Mouse (Mus musculus): Measurements from ENCODE around the gene Syne1. TPM values are rescaled to one million over a fixed set of nuclear protein-coding genes. Genes with fewer than 3 reads are reported as not detected.

Syne1 gene
- total RNA-seq, 2 experiments from 2014 or later = 61.8 to 62.6 TPM

DNA sequence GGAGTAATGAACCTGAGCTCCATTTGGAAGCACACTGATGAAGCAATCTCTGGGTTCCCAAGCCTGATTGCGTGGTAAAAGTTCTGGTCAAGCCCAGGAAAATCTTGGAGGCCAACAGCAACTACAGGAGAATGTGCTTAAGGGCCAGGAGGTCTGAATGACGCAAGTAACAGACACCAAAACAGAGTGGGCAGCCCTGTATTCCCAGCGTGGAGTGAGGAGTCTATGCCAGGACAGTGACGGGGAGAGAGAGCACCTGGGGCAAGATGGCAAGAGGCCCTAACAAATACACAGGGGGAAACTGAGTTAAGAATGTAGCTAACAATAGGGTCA is 411.4 kb downstream of the Syne1 start:
- peak; percentile 35 to 48 for DNase-seq

GRCm38 (mm10) chr10:5139246-5139931 is 411.9 kb downstream of the Syne1 start:
- DNase-seq = peak; percentile 14 to 18

- no peak for DNase-seq
These were observed 419.2 kb downstream of the Syne1 start for GRCm38 (mm10) chr10:5132050-5132449.

DNA sequence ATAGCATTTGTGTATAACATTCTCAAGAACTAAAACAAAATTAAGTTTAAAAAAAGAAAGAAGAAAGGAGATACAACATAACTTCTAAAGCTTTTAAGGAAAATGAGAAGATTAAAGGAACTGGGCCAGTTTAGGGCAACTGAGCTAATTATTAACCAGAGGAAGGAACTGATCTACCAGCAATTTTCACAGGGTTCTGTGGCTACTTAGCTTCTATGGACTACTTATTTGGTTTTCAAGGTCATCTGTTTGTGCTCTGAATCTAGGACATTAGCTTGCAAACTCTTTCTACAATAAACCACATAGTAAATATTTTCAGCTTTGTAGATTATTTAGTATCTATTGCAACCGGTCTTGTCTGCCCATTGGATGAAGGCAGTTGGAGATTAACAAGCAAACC is 420.8 kb downstream of the Syne1 start:
- no peak for DNase-seq

DNA sequence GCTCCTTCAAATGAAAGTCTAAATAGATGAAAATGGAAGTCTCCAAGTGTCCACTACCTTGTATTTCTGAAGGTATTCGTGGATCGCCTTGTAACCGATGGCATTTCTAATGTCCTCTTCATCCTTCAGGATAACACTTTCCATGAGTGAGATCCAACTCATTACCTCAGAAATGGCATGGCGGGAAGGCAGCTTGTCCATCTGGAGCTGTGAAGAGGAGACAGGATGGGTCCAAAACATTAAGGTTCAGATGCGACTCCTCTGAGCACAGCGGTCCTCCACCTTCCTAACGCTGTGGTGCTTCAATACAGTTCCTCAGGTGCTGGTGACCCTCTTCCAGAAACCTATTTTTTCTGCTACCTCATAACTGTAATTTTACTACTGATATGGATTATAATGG is 426.5 kb downstream of the Syne1 start:
- DNase-seq = no peak

GRCm38 (mm10) chr10:5116720-5117119 is 434.6 kb downstream of the Syne1 start:
- DNase-seq = no peak

GRCm38 (mm10) chr10:5116155-5116554 is 435.1 kb downstream of the Syne1 start:
- no peak for DNase-seq

DNA sequence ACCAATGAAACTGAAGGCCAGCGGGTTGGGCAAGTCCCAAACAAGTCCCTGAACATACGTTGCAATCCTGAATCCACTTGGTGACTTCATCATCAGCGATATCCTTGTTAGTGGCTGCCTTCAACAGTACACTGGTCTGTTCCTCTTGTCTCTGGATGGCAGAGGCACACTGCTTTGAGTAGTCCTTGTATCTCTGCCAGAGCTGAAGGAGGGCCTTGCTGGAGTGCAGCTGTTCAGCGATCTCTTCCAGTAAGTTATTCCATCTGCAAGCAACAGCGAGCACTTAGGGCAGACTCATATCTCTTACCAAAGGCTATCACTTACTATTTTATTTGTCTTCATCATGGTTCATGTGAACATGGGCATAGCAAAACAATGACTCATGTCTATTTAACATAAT is 440.5 kb downstream of the Syne1 start:
- peak; percentile 12 to 13 for DNase-seq

GRCm38 (mm10) chr10:5097754-5098137 is 453.5 kb downstream of the Syne1 start:
- no peak for DNase-seq

GRCm38 (mm10) chr10:5096996-5097753 is 454.1 kb downstream of the Syne1 start:
- peak; percentile 57 to 65 for DNase-seq

DNA sequence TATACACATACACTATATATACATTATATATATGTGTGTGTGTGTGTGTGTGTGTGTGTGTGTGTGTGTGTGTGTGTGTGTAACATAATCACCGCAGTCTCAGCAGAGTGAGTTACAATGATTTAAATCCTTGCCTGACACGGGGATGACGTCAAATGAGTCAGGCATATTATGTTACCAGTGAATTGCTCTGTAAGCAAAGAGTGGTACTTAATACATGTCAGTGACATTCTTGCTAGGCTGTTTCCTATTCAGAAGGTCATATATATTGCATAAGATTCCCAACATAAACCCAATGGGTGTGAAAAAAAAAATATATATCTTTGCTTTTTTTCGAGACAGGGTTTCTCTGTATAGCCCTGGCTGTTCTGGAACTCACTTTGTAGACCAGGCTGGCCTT is 462.1 kb downstream of the Syne1 start:
- DNase-seq = no peak

DNA sequence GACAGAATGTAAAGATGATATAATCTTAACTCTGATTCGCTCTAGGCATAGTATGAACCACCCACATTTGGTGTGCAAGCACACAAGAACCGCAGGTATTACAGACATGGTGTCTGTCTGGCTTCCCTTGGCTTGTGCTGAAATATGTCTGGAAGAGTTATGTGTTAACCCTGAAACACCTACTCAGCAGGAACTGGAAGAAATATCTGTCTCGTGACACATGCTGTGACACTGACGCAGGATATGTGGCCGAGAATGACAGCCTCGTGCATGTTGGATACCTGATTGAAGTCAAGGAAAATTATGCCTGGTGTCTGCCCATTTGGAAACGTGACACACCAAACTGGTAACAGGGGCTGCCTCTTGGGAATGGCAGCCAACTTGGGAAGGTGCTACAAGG is 463.9 kb downstream of the Syne1 start:
- DNase-seq = no peak

- DNase-seq = no peak
These were observed 465.0 kb downstream of the Syne1 start for GRCm38 (mm10) chr10:5086329-5086728.

GRCm38 (mm10) chr10:5085792-5086191 is 465.5 kb downstream of the Syne1 start:
- DNase-seq = no peak

DNA sequence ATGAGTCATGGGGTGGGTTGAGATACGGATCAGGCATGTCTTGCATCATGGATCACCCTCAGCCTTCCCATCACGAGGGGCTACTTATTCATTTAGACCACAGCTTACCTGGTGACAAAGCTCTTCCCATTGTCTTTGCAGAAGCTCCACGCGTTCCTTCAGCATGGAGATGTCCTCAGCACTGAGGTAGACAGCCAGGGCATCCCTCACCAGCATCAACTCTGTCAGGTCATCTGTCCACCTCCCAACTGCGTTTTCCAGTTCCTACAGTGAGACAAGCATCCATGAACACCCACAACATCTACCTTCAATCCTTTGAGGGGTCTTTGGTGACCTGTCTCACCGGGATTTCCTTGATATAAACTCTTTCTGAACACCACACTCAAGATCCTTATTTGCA is 467.6 kb downstream of the Syne1 start:
- no peak for DNase-seq

GRCm38 (mm10) chr10:5079945-5080468 is 471.3 kb downstream of the Syne1 start:
- peak; percentile 61 to 76 for DNase-seq

DNA sequence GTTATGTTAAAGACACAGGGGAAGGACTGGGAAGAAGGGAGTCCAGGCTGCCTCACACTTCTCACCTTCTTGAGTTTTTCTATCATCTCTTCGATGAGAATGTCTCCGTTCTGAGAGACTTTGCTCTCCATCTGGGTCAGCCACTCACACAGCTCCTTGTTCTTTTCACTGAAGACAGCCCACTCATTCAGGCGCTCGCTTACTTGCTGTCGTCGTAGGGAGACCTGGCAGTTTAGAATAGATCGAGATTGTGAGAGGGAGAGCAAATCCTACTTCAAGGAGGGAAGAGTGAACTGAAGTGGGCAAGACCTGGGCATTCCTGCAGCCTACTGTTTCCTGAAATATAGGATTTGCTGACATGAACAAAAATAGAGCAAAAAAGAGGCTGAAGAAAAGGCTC is 475.6 kb downstream of the Syne1 start:
- no peak for DNase-seq

DNA sequence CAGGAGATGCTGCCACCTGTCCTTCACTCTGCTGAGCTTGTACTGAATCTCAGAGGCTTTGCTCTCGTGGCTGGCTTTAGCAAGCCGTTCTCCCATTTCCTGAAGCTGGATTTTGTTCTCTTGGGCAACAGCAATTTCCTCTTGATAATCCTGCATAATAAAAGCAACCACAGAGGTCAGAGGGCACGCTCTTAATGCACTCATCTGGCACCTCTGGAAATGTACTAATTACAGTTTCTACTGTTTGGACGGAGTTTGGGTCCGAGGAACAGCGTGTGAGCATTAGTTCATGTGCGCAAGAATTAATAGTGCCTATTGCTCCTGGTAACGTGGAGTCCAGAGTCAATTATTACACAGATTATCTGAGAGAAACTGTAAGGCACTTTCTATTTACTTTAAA is 479.2 kb downstream of the Syne1 start:
- DNase-seq = no peak

DNA sequence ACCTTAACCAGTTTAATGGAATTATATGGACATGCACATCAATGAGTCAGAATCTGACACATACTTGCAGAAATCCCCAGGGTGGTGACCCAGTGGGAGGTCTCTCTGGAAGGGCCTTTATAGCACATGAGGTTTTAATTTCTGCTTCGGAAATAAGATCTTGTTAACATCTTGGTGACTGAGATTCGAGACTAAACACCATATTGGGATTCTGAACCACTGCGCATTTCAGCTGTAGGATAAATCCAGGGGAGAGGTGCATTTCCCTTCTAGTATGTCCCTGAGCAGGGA is 480.4 kb downstream of the Syne1 start:
- no peak for DNase-seq

GRCm38 (mm10) chr10:5070168-5070940 is 480.9 kb downstream of the Syne1 start:
- DNase-seq = no peak

- peak; percentile 68 to 75 for DNase-seq
These were observed 482.5 kb downstream of the Syne1 start, which contains the start of gene Gm10097 for GRCm38 (mm10) chr10:5068676-5069265. TSS of gene Gm10097 (plus strand) at chr10:5069192.

DNA sequence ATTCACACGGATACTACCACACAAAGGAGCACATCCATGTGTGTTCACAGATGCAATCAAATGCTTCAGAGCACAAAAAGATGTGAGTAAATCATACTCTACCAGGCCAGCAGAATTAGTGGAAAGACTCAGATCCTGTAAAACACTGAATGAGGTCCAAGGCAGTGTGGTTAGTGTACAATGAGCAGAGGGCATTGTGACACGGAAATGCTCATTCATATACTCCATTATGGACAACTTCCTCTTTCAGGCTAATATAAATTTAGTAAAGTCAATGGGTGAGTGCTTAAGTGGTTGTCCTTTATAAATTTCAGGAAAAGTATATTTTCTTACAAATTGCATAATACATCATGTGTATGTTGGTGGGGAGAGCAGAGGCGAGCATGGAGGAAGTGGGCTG is 484.2 kb downstream of the Syne1 start:
- no peak for DNase-seq

DNA sequence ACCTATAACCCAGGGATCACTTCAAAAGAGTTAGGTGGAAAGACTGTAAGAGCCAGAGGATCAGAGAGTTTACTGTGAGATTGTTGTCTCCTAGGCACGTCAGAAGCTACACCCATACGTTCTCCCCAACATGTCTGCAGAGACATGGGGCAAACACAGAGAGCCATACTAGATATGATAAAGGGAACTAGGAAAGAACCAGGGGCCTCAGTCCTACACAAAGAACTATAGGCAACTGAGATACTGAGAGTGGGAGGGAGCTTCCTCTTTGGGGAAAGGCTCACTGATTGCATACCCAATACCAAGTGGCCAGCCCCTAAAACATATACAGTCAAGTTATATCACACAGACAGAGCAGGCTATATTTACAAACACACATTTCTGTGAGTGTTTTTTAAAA is 491.3 kb downstream of the Syne1 start:
- no peak for DNase-seq
